Mouse (Mus musculus) hindbrain, embryonic 16.5 days (tissue): ENCODE results near the gene Mettl17. TPM values are rescaled to one million over a fixed set of nuclear protein-coding genes. Genes with fewer than 3 reads are reported as not detected.

Source experiments
- ATAC-seq: fragments of 200-750 bp; cut with Nextera tagmentation; 2 replicates; pipeline ENCODE4 v1.8.0; 2017; ENCODE audit warnings: moderate TSS enrichment, moderate library complexity
- H3K27ac ChIP-seq: fragments of 300-500 bp; sonication (generic); 2 replicates; pipeline ENCODE4 v1.5.1; 2014; ENCODE audit warnings: low read depth, mild to moderate bottlenecking, control low read depth, low read length, moderate library complexity
- H3K27me3 ChIP-seq: fragments of 300-500 bp; sonication (generic); replicated peaks from 2 replicates; pipeline ENCODE4 v1.6.1; 2014; ENCODE audit warnings: low read length; ENCODE audit not compliant: control insufficient read depth, insufficient read depth
- H3K36me3 ChIP-seq: fragments of 300-500 bp; sonication (generic); 2 replicates; pipeline ENCODE4 v1.6.1; 2014; ENCODE audit warnings: mild to moderate bottlenecking, low read length, moderate library complexity, mixed read lengths; ENCODE audit not compliant: control insufficient read depth, insufficient read depth
- H3K4me1 ChIP-seq: fragments of 300-500 bp; sonication (generic); 2 replicates; pipeline ENCODE4 v1.6.1; 2014; ENCODE audit warnings: low read depth, low read length; ENCODE audit not compliant: control insufficient read depth, insufficient read depth
- H3K4me2 ChIP-seq: fragments of 300-500 bp; sonication (generic); 2 replicates; pipeline ENCODE4 v1.6.1; 2014; ENCODE audit warnings: mild to moderate bottlenecking, low read length, control low read depth, moderate library complexity
- H3K4me3 ChIP-seq: fragments of 300-500 bp; sonication (generic); 2 replicates; pipeline ENCODE4 v1.5.1; 2014; ENCODE audit warnings: mild to moderate bottlenecking, low read length, control low read depth, moderate library complexity
- H3K9ac ChIP-seq: fragments of 300-500 bp; sonication (generic); 2 replicates; pipeline ENCODE4 v1.6.1; 2014; ENCODE audit warnings: low read depth, mild to moderate bottlenecking, control low read depth, low read length, moderate library complexity
- H3K9me3 ChIP-seq: fragments of 300-500 bp; sonication (generic); 2 replicates; pipeline ENCODE4 v1.6.1; 2014; ENCODE audit warnings: mild to moderate bottlenecking, low read length, moderate library complexity; ENCODE audit not compliant: control insufficient read depth
- WGBS: fragments of 180-500 bp; shearing (Covaris S2); extraction: QIAGEN DNeasy Blood & Tissue Kit; methylation state at CpG from one replicate; pipeline ENCODE4 v1.1.7; 2014; 5-methylcytosine and 5-hydroxymethylcytosine counted together
- polyA plus RNA-seq: library from polyadenylated mRNA; unstranded; fragments of >200 nt; fragmentation: Nextera tagmentation; extraction: Ambion mirVana; gene quantifications from 2 replicates; pipeline ENCODE4 v1.2.1, GENCODE M21; 2015

Gene Mettl17
- polyA plus RNA-seq, 1 experiment from 2014 or later, result 80.4 TPM

GRCm38 (mm10) chr14:51893094-51893794 lies 8.6 kb downstream of the Mettl17 start:
- no peaks in the 10 kb centered on the region for H3K27me3 ChIP-seq
- no peaks in the 10 kb centered on the region for H3K4me1 ChIP-seq
- 46% methylated on average over 10 of the region's 10 CpGs for WGBS
- no peak overlapping the region for H3K9ac ChIP-seq
- no peak overlapping the region for H3K4me2 ChIP-seq
- peaks cover 38% of the 10 kb centered on the region for H3K36me3 ChIP-seq
- H3K9me3 ChIP-seq, result no peaks in the 10 kb centered on the region
- no peak overlapping the region for H3K4me3 ChIP-seq
- no peak overlapping the region for H3K27ac ChIP-seq
- no peak for ATAC-seq

- no peak for ATAC-seq
- no peak overlapping the region for H3K9ac ChIP-seq
- no peak overlapping the region for H3K27ac ChIP-seq
- no peak overlapping the region for H3K4me3 ChIP-seq
- H3K27me3 ChIP-seq, result no peaks in the 10 kb centered on the region
- no peaks in the 10 kb centered on the region for H3K9me3 ChIP-seq
- peaks cover 38% of the 10 kb centered on the region for H3K36me3 ChIP-seq
- H3K4me1 ChIP-seq, result no peaks in the 10 kb centered on the region
- WGBS, result 76% methylated on average over 3 of the region's 3 CpGs
- H3K4me2 ChIP-seq, result no peak overlapping the region
These were observed 9.2 kb downstream of the Mettl17 start for GRCm38 (mm10) chr14:51893809-51894208.

GRCm38 (mm10) chr14:51895071-51895470 lies 10.4 kb downstream of the Mettl17 start:
- H3K36me3 ChIP-seq, result peaks cover 26% of the 10 kb centered on the region
- H3K4me2 ChIP-seq, result no peak overlapping the region
- H3K4me1 ChIP-seq, result no peaks in the 10 kb centered on the region
- no peak overlapping the region for H3K27ac ChIP-seq
- no peak for ATAC-seq
- no peaks in the 10 kb centered on the region for H3K27me3 ChIP-seq
- H3K9ac ChIP-seq, result no peak overlapping the region
- no peaks in the 10 kb centered on the region for H3K9me3 ChIP-seq
- H3K4me3 ChIP-seq, result no peak overlapping the region
- 80% methylated on average over 14 of the region's 14 CpGs for WGBS

GRCm38 (mm10) chr14:51896019-51896418 lies 11.4 kb downstream of the Mettl17 start:
- Histone ChIP-seq H3K4me3 (no peak overlapping the region), H3K27ac (no peak overlapping the region), H3K4me2 (no peak overlapping the region), H3K4me1 (no peaks in the 10 kb centered on the region), H3K9ac (no peak overlapping the region), H3K27me3 (no peaks in the 10 kb centered on the region), H3K36me3 (peaks cover 17% of the 10 kb centered on the region), H3K9me3 (no peaks in the 10 kb centered on the region)
- ATAC-seq, result no peak
- 81% methylated on average over 6 of the region's 6 CpGs for WGBS

- 79% methylated on average over 8 of the region's 8 CpGs for WGBS
- H3K27me3 ChIP-seq, result no peaks in the 10 kb centered on the region
- no peaks in the 10 kb centered on the region for H3K9me3 ChIP-seq
- H3K4me2 ChIP-seq, result no peak overlapping the region
- H3K4me3 ChIP-seq, result no peak overlapping the region
- H3K9ac ChIP-seq, result no peak overlapping the region
- no peaks in the 10 kb centered on the region for H3K4me1 ChIP-seq
- H3K27ac ChIP-seq, result no peak overlapping the region
- ATAC-seq, result no peak
- peaks cover 11% of the 10 kb centered on the region; the same call in 1 of the 2 replicates for H3K36me3 ChIP-seq
These were observed 12.0 kb downstream of the Mettl17 start for GRCm38 (mm10) chr14:51896539-51897170.

GRCm38 (mm10) chr14:51899351-51899750 lies 14.7 kb downstream of the Mettl17 start:
- no peaks in the 10 kb centered on the region for H3K4me1 ChIP-seq
- no peak for ATAC-seq
- no peaks in the 10 kb centered on the region for H3K27me3 ChIP-seq
- no peak overlapping the region for H3K27ac ChIP-seq
- 90% methylated on average over 1 of the region's 1 CpGs for WGBS
- H3K4me2 ChIP-seq, result no peak overlapping the region
- no peak overlapping the region for H3K9ac ChIP-seq
- H3K36me3 ChIP-seq, result peaks cover 9% of the 10 kb centered on the region; the same call in 1 of the 2 replicates
- no peaks in the 10 kb centered on the region for H3K9me3 ChIP-seq
- H3K4me3 ChIP-seq, result no peak overlapping the region

- no peak overlapping the region for H3K4me2 ChIP-seq
- 59% methylated on average over 9 of the region's 9 CpGs for WGBS
- H3K36me3 ChIP-seq, result peaks cover 6% of the 10 kb centered on the region; the same call in 1 of the 2 replicates
- ATAC-seq, result peak; percentile 84
- H3K27ac ChIP-seq, result no peak overlapping the region
- no peaks in the 10 kb centered on the region for H3K9me3 ChIP-seq
- H3K9ac ChIP-seq, result no peak overlapping the region
- H3K4me3 ChIP-seq, result no peak overlapping the region
- H3K4me1 ChIP-seq, result no peaks in the 10 kb centered on the region
- H3K27me3 ChIP-seq, result no peaks in the 10 kb centered on the region
These were observed 18.4 kb downstream of the Mettl17 start for GRCm38 (mm10) chr14:51902806-51903710.

- Histone ChIP-seq H3K9me3 (no peaks in the 10 kb centered on the region), H3K27ac (no peak overlapping the region), H3K36me3 (peaks cover 10% of the 10 kb centered on the region; the same call in 1 of the 2 replicates), H3K4me2 (no peak overlapping the region), H3K4me1 (no peaks in the 10 kb centered on the region), H3K9ac (no peak overlapping the region), H3K27me3 (no peaks in the 10 kb centered on the region), H3K4me3 (no peak overlapping the region)
- peak; percentile 22 for ATAC-seq
- 93% methylated on average over 9 of the region's 9 CpGs for WGBS
These were observed 19.1 kb downstream of the Mettl17 start for GRCm38 (mm10) chr14:51903782-51904181.

GRCm38 (mm10) chr14:51904706-51905105 lies 20.1 kb downstream of the Mettl17 start:
- H3K36me3 ChIP-seq, result peaks cover 10% of the 10 kb centered on the region; the same call in 1 of the 2 replicates
- no peaks in the 10 kb centered on the region for H3K9me3 ChIP-seq
- 71% methylated on average over 7 of the region's 7 CpGs for WGBS
- no peaks in the 10 kb centered on the region for H3K4me1 ChIP-seq
- H3K27me3 ChIP-seq, result no peaks in the 10 kb centered on the region
- no peak for ATAC-seq
- H3K4me3 ChIP-seq, result no peak overlapping the region
- H3K9ac ChIP-seq, result no peak overlapping the region
- no peak overlapping the region for H3K4me2 ChIP-seq
- H3K27ac ChIP-seq, result no peak overlapping the region
